ENCODE assay signal across 18 mouse cellular contexts in genomic region chr10:61392584-61392983, GRCm38 (mm10). TPM values are rescaled to one million over a fixed set of nuclear protein-coding genes. Genes with fewer than 3 reads are reported as not detected.
DNase-seq lines count a peak whose midpoint lies in the region; ATAC-seq and TF ChIP-seq lines count a peak whose summit lies in the region.
"Had no signal": no experiment of that assay in that cellular context is flagged by ENCODE, and none has a peak within 500 bp of the region (broad histone marks: within the 10 kb centered on the region; RNA-seq: fewer than 3 reads in every experiment).

No protein-coding gene starts in this region.

- no peak for ATAC-seq in intestine, embryonic 14.5 days (replicated peaks; ENCODE audit: low FRiP score, low TSS enrichment, low read depth)
- no peak for ATAC-seq in intestine, postnatal 0 days
- ATAC-seq in kidney, postnatal 0 days (replicated peaks; ENCODE audit: low FRiP score, low read depth): no peak
- ATAC-seq in lung, postnatal 0 days: no peak
- ATAC-seq: forebrain, embryonic 14.5 days; hindbrain, embryonic 16.5 days had no signal

- no peak overlapping the region for H3K9ac ChIP-seq in intestine, embryonic 14.5 days (ENCODE audit: low read length)
- no peak overlapping the region for H3K9ac ChIP-seq in intestine, postnatal 0 days (ENCODE audit: low read depth, low read length)
- H3K9ac ChIP-seq in kidney, postnatal 0 days (ENCODE audit: low read depth, low read length): no peak overlapping the region
- H3K9ac ChIP-seq in lung, postnatal 0 days (replicated peaks; ENCODE audit: low read depth): no peak overlapping the region
- H3K9ac ChIP-seq: embryonic facial prominence, embryonic 15.5 days had no signal

- no peak for TF ChIP-seq POLR2A in lung, adult 2 months (IDR thresholded peaks at IDR 0.05; ENCODE audit: borderline replicate concordance, extremely low read depth, low read depth, low read length)

- H3K27ac ChIP-seq in intestine, embryonic 14.5 days (ENCODE audit: low read depth): peak overlapping the region; percentile 27; the same call in 1 of the 2 replicates
- no peak overlapping the region for H3K27ac ChIP-seq in intestine, postnatal 0 days (ENCODE audit: low read depth, low read length)
- no peak overlapping the region for H3K27ac ChIP-seq in kidney, postnatal 0 days
- H3K27ac ChIP-seq in lung, postnatal 0 days (ENCODE audit: low read length): no peak overlapping the region
- H3K27ac ChIP-seq: embryonic facial prominence, embryonic 15.5 days; forebrain, embryonic 10.5 days; gastrocnemius, adult 2 months had no signal

- peak overlapping the region; percentile 8; the same call in 1 of the 2 replicates for H3K4me2 ChIP-seq in intestine, embryonic 14.5 days (ENCODE audit: low read length)
- H3K4me2 ChIP-seq in intestine, postnatal 0 days (replicated peaks; ENCODE audit: low read depth): no peak overlapping the region
- no peak overlapping the region for H3K4me2 ChIP-seq in kidney, postnatal 0 days (ENCODE audit: low read length)
- no peak overlapping the region for H3K4me2 ChIP-seq in lung, postnatal 0 days (replicated peaks; ENCODE audit: low read depth, low read length)
- H3K4me2 ChIP-seq: embryonic facial prominence, embryonic 15.5 days had no signal

- 16% methylated on average over 4 of the region's 4 CpGs for WGBS in intestine, embryonic 14.5 days
- 30% methylated on average over 4 of the region's 4 CpGs for WGBS in intestine, postnatal 0 days
- 31% methylated on average over 4 of the region's 4 CpGs for WGBS in kidney, postnatal 0 days
- WGBS in lung, postnatal 0 days: 23% methylated on average over 4 of the region's 4 CpGs
- WGBS in lung, adult 2 months: 24% methylated on average over 4 of the region's 4 CpGs

- no peaks in the 10 kb centered on the region for H3K27me3 ChIP-seq in intestine, embryonic 14.5 days (replicated peaks; ENCODE audit: control insufficient read depth, insufficient read depth, low read length)
- no peaks in the 10 kb centered on the region for H3K27me3 ChIP-seq in intestine, postnatal 0 days (replicated peaks; ENCODE audit: control insufficient read depth, insufficient read depth, low read length)
- no peaks in the 10 kb centered on the region for H3K27me3 ChIP-seq in kidney, postnatal 0 days (ENCODE audit: insufficient read depth, low read length)
- no peaks in the 10 kb centered on the region for H3K27me3 ChIP-seq in lung, postnatal 0 days (replicated peaks; ENCODE audit: insufficient read depth, low read length)
- H3K27me3 ChIP-seq: embryonic facial prominence, embryonic 15.5 days had no signal

- TF ChIP-seq CTCF in intestine, postnatal 0 days (IDR thresholded peaks at IDR 0.05; ENCODE audit: low read depth): no peak
- TF ChIP-seq CTCF in kidney, postnatal 0 days (IDR thresholded peaks at IDR 0.05; ENCODE audit: low read depth): no peak
- TF ChIP-seq CTCF in lung, postnatal 0 days (IDR thresholded peaks at IDR 0.05): no peak
- no peak for TF ChIP-seq CTCF in lung, adult 2 months (IDR thresholded peaks at IDR 0.05; ENCODE audit: insufficient read depth, low read length)

- TF ChIP-seq EP300 in lung, postnatal 0 days (IDR thresholded peaks at IDR 0.05): no peak

- no peak for DNase-seq in intestine, embryonic 14.5 days (ENCODE audit: low spot score)
- DNase-seq in kidney, postnatal 0 days (ENCODE audit: low spot score): peak; percentile 57
- DNase-seq in kidney, postnatal 14 days: no peak
- DNase-seq in lung, postnatal 0 days (ENCODE audit: low spot score): peak; percentile 36
- no peak for DNase-seq in lung, adult 2 months
- DNase-seq: adrenal gland, adult 2 months; adrenal gland, postnatal 25 days; cerebellum, adult 2 months; cerebellum, postnatal 10 days; gastrocnemius, postnatal 25 days; heart, postnatal 14 days had no signal

- peaks cover 10% of the 10 kb centered on the region for H3K4me1 ChIP-seq in intestine, embryonic 14.5 days (replicated peaks; ENCODE audit: control insufficient read depth, insufficient read depth, low read length)
- H3K4me1 ChIP-seq in intestine, postnatal 0 days (replicated peaks; ENCODE audit: control insufficient read depth, insufficient read depth, low read length): no peaks in the 10 kb centered on the region
- H3K4me1 ChIP-seq in kidney, postnatal 0 days (replicated peaks; ENCODE audit: insufficient read depth, low read length): peaks cover 9% of the 10 kb centered on the region; the same call in 1 of the 2 replicates
- H3K4me1 ChIP-seq in lung, postnatal 0 days (ENCODE audit: insufficient read depth, low read depth, low read length): no peaks in the 10 kb centered on the region
- peaks cover 9% of the 10 kb centered on the region for H3K4me1 ChIP-seq in lung, adult 2 months (ENCODE audit: control insufficient read depth, insufficient read depth, low read length)

- H3K4me3 ChIP-seq in intestine, embryonic 14.5 days (ENCODE audit: low read depth, low read length): no peak overlapping the region
- H3K4me3 ChIP-seq in intestine, postnatal 0 days (ENCODE audit: low read depth, low read length): no peak overlapping the region
- no peak overlapping the region for H3K4me3 ChIP-seq in kidney, postnatal 0 days (replicated peaks; ENCODE audit: low read depth, low read length)
- no peak overlapping the region for H3K4me3 ChIP-seq in lung, postnatal 0 days (ENCODE audit: low read depth, low read length)
- H3K4me3 ChIP-seq in lung, adult 2 months (replicated peaks; ENCODE audit: extremely low read depth, low read depth, low read length): no peak overlapping the region
- H3K4me3 ChIP-seq: embryonic facial prominence, embryonic 15.5 days; erythroblast, embryonic 14.5 days; forebrain, embryonic 10.5 days; gastrocnemius, adult 2 months had no signal

- no peaks in the 10 kb centered on the region for H3K36me3 ChIP-seq in intestine, embryonic 14.5 days (ENCODE audit: control insufficient read depth, insufficient read depth, low read length)
- no peaks in the 10 kb centered on the region for H3K36me3 ChIP-seq in intestine, postnatal 0 days (ENCODE audit: control insufficient read depth, insufficient read depth)
- no peaks in the 10 kb centered on the region for H3K36me3 ChIP-seq in kidney, postnatal 0 days (ENCODE audit: insufficient read depth, low read length)
- no peaks in the 10 kb centered on the region for H3K36me3 ChIP-seq in lung, postnatal 0 days (ENCODE audit: insufficient read depth, low read length)
- H3K36me3 ChIP-seq: embryonic facial prominence, embryonic 15.5 days; forebrain, embryonic 10.5 days had no signal

- no peaks in the 10 kb centered on the region for H3K9me3 ChIP-seq in intestine, embryonic 14.5 days (ENCODE audit: control insufficient read depth, low read length)
- no peaks in the 10 kb centered on the region for H3K9me3 ChIP-seq in intestine, postnatal 0 days (ENCODE audit: control insufficient read depth)
- H3K9me3 ChIP-seq in kidney, postnatal 0 days (replicated peaks; ENCODE audit: low read length): no peaks in the 10 kb centered on the region
- H3K9me3 ChIP-seq in lung, postnatal 0 days (ENCODE audit: low read length): no peaks in the 10 kb centered on the region
- H3K9me3 ChIP-seq: embryonic facial prominence, embryonic 15.5 days; forebrain, embryonic 10.5 days had no signal

RNA-seq across cellular contexts. Expression of gene Pald1, which starts 9.3 kb away (rescaled TPM):
- polyA plus RNA-seq in intestine, embryonic 14.5 days (2014; fragmentation: Nextera tagmentation; extraction: Ambion mirVana): 18.3 and 19.6 TPM in 2 replicates
- 4.1 and 4.4 TPM in 2 replicates for polyA plus RNA-seq in intestine, postnatal 0 days (2015; fragmentation: Nextera tagmentation; extraction: Ambion mirVana)
- polyA plus RNA-seq in kidney, postnatal 0 days (2015; fragmentation: Nextera tagmentation; extraction: Ambion mirVana): 20.2 and 24.8 TPM in 2 replicates
- 30.4 and 36.0 TPM in 2 replicates for polyA plus RNA-seq in lung, postnatal 0 days (2015; fragmentation: Nextera tagmentation; extraction: Ambion mirVana)
- polyA plus RNA-seq in lung, adult 2 months (2012; rRNA removed): 69.1 and 76.2 TPM in 2 replicates

RNA-seq across cellular contexts. Expression of gene Nodal, which starts 25.2 kb away (rescaled TPM):
- 0.50 and 0.54 TPM in 2 replicates for polyA plus RNA-seq in intestine, embryonic 14.5 days (2014; fragmentation: Nextera tagmentation; extraction: Ambion mirVana)
- 0.10 TPM in 1 of 2 replicates, not detected in the other for polyA plus RNA-seq in intestine, postnatal 0 days (2015; fragmentation: Nextera tagmentation; extraction: Ambion mirVana)
- 0.36 and 0.45 TPM in 2 replicates for polyA plus RNA-seq in kidney, postnatal 0 days (2015; fragmentation: Nextera tagmentation; extraction: Ambion mirVana)
- 0.37 TPM in 2 replicates for polyA plus RNA-seq in lung, postnatal 0 days (2015; fragmentation: Nextera tagmentation; extraction: Ambion mirVana)
- 0.15 and 0.24 TPM in 2 replicates for polyA plus RNA-seq in lung, adult 2 months (2012; rRNA removed)
- polyA plus RNA-seq: forebrain, embryonic 14.5 days had no signal

RNA-seq across cellular contexts. Expression of gene Eif4ebp2, which starts 59.9 kb away (rescaled TPM):
- 43.0 and 48.8 TPM in 2 replicates for polyA plus RNA-seq in intestine, embryonic 14.5 days (2014; fragmentation: Nextera tagmentation; extraction: Ambion mirVana)
- 53.1 and 55.0 TPM in 2 replicates for polyA plus RNA-seq in intestine, postnatal 0 days (2015; fragmentation: Nextera tagmentation; extraction: Ambion mirVana)
- polyA plus RNA-seq in kidney, postnatal 0 days (2015; fragmentation: Nextera tagmentation; extraction: Ambion mirVana): 72.2 and 75.0 TPM in 2 replicates
- polyA plus RNA-seq in lung, postnatal 0 days (2015; fragmentation: Nextera tagmentation; extraction: Ambion mirVana): 61.3 and 62.5 TPM in 2 replicates
- polyA plus RNA-seq in lung, adult 2 months (2012; rRNA removed): 101 and 132 TPM in 2 replicates

Comparison
In these comparisons a context has a peak if more than half of its experiments do, and no peak if none do; other contexts are left out.
1. DNase-seq: peak in kidney, postnatal 0 days (single experiment) and lung, postnatal 0 days (single experiment); none in intestine, embryonic 14.5 days (single experiment), kidney, postnatal 14 days (single experiment) and lung, adult 2 months (single experiment).